Mouse (Mus musculus) left cerebral cortex, adult 18-20 months (tissue): ENCODE results near the gene Gm7137. TPM values are rescaled to one million over a fixed set of nuclear protein-coding genes. Genes with fewer than 3 reads are reported as not detected.
"Not testable (repeated sequence)": the region's sequence is repeated elsewhere in the genome, so short reads cannot be mapped to it uniquely, and the experiment has no call there.

ENCODE experiments used
- DNase-seq, 2 experiments: peaks; one replicate each; pipeline ENCODE4 v3.0.0; 2021 to 2022; ENCODE audit warnings: low spot score in 2 of 2, mixed read lengths in 1 of 2
- long read RNA-seq, 2 experiments: library from polyadenylated mRNA; stranded (forward); transcript quantifications; one replicate each; pipeline ENCODE4 v2.0.0; 2021
- total RNA-seq, 2 experiments: library from RNA; stranded (reverse); gene quantifications; 2 replicates each; pipeline ENCODE4 v1.2.3; 2021

Gene Gm7137
- total RNA-seq: not detected
- long read RNA-seq, experiment 1: 0 reads
- long read RNA-seq, experiment 2: 0 reads

DNA sequence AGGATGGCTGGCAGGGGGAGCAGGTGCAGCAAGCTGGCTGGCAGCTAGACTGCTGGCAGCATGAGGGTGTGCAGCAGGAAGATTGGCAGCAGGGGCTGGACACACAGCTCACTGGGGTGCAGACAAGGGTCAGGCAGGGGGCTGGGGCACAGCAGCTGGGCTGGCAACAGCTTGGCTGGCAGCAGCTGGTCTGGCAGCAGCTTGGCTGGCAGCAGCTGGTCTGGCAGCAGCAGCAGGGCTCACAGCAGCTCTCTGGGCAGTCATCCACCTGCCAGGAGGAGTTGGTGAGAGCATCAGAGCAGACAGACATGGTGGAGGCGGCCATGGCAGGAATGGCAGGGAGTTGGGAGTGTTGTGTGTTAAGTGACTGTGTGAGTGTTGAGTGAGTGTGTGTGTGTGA is at the start of gene Gm7137:
Gene Gm7137 (minus strand): TSS at position 325 of the 400 bp plus-strand sequence.
- not testable (repeated sequence) for DNase-seq

DNA sequence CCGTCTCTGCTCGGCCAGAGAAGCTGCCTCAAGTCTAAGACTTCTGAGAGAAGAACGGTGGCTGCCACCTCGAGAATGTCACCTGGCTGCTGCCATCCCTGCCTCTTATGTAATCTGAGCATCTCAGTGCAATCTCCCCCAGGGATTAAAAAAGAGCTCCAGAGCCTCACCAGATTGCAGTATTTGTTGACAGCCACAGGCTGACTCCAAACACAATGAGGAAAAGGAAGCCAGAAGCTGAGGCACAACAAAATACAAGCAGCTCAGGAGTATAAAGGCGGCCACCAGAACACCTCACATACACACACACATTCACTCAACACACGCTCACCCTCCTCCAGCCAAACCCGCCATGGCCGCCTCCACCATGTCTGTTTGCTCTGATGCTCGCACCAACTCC is 47.6 kb upstream of the Gm7137 start, which contains the start of gene Krtap10-10:
Gene Krtap10-10 (plus strand): TSS at position 301 of the 400 bp plus-strand sequence.
- peak; percentile 14 to 43 for DNase-seq

DNA sequence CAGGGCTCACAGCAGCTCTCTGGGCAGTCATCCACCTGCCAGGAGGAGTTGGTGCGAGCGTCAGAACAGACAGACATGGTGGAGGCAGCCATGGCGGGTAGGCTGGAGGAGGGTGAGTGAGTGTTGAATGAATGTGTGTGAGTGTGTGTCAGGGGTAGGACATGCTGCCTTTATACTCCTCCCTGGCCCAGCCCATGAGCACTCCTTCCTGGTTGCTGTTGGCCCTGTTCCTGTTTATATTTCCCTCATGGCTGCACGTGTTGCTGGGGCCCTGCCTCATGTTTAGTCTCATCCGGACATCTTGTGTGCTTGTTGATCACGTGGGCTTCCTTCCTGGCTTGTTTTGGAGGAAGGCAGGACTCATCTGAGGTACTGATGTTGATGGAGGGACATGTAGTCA is 39.0 kb upstream of the Gm7137 start, which contains the start of gene Krtap10-4:
Gene Krtap10-4 (minus strand): TSS at position 145 of the 400 bp plus-strand sequence.
- no peak for DNase-seq

DNA sequence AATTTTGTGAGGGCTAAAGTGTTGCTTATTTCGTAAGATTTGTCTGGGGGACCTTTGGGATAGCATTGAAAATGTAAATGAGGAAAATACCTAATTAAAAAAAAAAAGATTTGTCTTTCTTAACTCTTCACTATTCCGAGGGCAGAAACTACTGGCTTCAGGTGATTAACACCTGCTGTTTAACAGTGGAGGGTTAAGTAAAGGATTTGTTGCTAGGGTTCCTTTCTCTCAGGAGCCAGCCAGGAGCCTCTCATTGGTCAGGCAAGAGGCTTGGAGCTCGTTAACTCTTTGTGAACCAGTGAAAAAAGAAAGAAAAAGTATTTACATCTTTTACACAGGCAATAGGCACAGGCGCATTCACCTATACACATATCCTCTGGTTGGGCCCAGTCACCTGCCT is 31.2 kb upstream of the Gm7137 start:
- DNase-seq: no peak

DNA sequence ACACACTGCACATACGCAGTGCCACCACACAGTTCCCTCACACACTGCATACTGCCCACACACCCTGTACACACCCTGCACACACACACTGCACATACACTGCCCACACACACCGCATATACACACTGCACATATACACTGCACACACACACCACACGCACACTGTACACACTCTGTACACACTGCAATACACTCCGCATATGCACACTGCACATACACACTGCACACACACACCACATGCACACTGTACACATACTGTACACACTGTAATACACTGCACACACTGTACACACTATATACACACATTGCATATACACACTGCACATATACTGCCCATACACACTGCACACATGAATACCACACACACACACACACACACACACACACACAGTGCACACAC is 30.5 kb upstream of the Gm7137 start:
- DNase-seq: no peak

DNA sequence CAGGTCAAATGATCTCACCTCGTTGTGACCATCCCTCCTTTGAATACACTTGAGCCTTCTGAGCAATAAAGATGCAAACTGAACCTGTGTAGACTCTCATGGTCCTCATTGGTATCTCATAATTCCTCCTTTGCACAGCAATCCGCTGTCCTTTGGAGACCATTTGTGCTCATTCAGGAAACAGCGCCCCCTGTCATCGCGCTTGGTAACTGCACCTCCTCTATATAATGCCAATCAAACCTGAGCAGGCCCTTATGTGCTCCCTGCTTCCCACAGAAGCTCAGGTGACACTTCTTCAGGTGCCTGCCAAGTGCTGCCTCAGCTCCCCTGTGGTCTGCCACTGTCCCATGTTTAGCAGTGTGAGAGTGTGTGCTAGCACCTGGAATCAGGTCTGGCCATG is 27.5 kb upstream of the Gm7137 start:
- no peak for DNase-seq

DNA sequence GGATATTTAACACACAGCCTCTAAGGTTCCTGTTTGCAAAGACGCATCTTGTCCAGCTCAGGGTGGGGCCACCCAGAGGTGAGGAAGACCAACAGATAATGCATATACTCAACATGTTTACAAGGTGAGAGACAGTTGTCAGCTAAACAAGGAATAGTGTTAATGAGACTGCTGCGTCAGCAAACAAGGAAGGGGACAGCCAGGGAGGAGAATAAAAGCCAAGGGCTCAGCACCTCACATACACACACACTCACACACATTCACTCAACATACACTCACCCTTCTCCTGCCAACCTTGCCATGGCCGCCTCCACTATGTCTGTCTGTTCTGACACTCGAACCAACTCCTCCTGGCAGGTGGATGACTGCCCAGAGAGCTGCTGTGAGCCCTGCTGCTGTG is 26.4 kb upstream of the Gm7137 start, which contains the start of gene Gm2696:
Gene Gm2696 (plus strand): TSS at position 301 of the 400 bp plus-strand sequence.
- DNase-seq: no peak

DNA sequence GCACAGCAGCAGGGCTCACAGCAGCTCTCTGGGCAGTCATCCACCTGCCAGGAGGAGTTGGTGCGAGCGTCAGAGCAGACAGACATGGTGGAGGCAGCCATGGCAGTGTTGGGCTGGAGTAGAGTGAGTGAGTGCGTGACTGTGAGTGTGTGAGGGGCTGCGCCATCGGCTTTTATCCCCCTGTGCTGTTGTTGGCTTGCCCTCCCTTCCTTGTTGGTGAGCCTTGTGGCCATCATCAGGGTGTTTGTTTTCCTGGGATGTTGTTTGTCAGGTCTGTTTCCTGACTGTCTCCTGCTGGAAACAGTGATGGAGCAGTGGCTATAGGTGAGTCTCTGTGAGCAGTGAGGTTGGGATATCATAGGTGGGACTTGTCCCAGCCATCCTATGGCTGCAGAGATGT is 23.7 kb upstream of the Gm7137 start, which contains the start of gene Gm9507:
Gene Gm9507 (minus strand): TSS at position 101 of the 400 bp plus-strand sequence.
- no peak for DNase-seq

DNA sequence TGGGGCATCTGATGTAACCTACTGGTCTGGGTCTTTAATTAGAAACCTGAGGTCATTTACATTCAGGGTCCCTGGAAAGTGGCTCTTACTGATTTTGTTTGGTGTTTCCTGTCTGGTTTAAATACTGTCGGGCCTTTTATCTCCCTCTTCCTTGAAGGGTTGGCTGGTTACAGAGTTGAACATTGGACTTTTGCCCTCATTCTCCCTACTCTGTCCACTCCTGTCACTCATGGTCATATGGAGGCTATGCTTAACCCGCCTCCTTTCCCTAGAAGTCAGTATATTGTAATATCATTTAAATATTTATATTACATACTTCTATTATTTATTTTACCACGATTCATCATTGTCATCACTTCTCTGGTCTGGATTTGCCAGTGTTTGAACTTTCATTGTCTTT is 16.1 kb upstream of the Gm7137 start:
- DNase-seq: no peak

DNA sequence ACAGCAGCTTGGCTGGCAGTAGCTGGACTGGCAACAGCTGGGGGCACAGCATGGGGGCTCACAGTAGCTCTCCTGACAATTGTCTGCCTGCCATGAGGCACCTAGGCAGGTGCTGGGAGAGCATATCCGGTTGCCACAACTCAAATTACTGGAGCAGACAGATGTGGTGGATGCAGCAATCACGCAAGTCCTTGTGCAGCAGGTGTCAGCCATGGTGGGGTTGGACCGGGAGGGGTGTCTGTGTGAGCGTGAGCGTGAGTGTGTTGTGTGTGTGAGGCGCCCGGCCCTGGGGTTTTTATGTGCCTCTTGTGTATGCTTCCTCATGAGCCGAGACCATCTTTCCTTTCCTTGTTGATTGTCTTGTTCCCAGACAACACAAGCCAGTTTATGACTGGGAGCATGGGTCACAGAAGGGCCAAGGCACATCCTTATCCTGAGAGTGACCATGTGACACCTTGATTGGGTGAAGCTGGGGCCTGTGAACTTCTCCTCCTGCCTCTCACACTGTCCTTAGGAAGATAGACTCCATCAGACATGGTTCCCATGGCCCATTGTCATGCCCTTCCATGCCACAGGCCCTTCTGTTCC is 11.0 kb upstream of the Gm7137 start, which contains the start of gene Gm19668:
Gene Gm19668 (minus strand): TSS at position 213 of the 588 bp plus-strand sequence.
- DNase-seq: no peak

DNA sequence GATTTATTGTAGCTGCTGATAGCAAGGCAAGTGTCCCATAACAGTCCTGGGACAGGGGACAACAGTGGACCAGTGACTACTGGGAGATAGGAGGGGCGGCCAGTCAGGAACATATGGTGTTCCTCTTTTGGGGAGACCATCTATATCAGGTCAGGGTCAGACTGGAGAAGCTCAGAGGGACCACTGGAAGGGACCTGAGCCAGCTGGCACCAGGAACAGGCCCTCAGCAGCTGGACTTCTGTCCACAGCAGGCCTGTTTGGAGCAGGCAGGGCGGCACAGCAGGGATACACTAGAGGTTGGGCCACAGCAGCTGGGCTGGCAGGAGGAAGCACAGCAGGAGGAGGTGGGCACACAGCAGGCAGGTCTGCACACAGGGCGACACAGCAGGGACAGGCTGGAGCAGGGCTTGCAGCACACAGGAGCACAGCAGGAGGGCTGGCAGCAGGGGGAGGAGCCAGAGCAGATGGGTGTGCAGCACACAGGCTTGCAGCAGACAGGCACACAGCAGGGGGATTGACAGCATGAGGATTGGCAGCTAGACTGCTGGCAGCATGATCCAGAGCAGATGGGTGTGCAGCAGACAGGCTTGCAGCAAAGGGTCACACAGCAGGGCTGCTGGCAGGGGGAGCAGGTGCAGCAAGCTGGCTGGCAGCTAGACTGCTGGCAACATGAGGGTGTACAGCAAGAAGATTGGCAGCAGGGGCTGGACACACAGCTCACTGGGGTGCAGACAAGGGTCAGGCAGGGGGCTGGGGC is 10.3 kb upstream of the Gm7137 start:
- DNase-seq: not testable (repeated sequence)

DNA sequence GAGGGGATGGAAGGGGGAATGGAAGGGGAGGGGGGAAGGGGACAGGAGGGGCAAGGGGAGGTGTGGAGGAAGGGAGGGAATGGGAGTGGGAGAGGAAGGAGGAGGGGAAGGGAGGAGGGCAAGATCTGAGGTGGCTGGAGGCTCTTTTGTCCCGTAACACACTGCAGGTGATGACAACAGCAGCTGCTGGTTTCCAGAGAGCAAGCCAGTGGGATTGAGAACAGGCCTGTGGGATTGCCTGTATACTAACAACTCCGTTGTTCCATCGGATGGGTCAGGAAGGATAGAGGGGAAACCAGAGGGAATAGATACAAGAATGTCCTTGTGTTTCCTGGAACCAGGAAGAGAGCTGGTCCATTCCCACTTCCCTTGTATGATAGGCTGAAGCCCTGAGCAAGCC is 9.7 kb upstream of the Gm7137 start:
- DNase-seq: no peak

DNA sequence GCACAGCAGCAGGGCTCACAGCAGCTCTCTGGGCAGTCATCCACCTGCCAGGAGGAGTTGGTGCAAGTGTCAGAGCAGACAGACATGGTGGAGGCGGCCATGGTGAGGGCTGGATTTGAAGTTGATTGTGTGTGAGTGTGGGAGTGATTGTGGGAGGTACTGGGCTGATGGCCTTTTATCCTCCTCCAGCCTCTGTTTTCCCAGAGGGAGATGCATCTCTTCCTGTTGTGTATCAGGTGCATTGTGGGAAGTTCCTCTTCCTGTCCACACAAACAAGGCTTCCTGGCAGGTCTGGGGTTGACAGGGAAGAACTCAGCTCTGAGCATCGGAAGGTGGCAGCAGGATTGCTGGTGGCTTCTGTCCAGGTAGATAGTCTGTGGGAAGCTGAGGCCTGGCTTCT is 7.0 kb upstream of the Gm7137 start, which contains the start of gene Gm9639:
Gene Gm9639 (minus strand): TSS at position 101 of the 400 bp plus-strand sequence.
- no peak for DNase-seq

DNA sequence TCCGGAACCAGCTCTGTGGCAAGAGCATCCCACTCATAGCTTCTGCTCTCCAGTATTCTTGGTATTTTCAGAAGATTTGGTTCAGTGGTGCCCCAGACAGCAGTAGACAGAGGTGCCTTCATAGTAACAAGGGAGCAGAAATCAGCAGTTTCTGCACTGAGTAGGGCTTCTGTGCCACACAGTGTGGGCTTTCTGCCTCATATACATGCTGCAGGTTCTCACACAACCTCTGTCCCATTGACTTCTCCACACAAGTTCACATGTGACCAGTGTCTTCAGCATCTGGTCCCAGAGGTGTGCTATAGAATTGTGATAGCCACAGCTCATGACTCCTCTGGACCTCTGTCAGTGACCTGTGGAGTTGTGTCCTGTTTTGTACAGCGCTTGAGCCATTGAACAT is 621 bp upstream of the Gm7137 start:
- DNase-seq: no peak

DNA sequence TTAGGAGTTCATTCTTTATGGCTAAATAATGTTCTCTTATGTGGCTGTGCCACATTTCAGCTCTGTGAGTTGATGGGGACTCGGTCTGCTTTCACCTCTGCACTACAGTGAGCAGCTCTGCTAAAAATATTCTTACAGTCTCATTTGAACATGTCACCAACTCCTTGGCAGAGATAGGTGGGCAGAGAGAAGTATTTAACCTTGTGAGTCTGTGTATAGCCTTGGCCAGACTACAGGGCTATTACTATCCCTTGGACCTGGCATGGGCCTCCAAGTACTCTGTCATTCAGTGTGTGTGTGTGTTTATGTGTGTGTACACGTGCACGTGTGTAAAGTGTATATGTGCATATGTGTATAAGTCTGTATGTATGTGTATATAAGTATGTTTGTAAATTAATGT is 4.6 kb downstream of the Gm7137 start:
- DNase-seq: not testable (repeated sequence)

DNA sequence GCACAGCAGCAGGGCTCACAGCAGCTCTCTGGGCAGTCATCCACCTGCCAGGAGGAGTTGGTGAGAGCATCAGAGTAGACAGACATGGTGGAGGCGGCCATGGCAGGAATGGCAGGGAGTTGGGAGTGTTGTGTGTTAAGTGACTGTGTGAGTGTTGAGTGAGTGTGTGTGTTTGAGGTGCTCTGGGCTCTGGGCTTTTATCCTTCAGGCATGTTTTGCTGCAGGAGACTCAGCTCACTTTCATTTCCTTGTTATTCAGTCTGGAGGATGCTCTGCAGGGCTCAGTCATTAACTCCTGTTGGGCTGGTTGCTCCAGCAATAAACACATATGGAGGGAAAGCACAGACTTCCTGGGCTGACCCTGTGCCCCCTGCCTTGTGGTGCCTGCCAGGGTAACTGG is 5.6 kb downstream of the Gm7137 start, which contains the start of gene Gm3250:
Gene Gm3250 (minus strand): TSS at position 101 of the 400 bp plus-strand sequence.
- not testable (repeated sequence) for DNase-seq

DNA sequence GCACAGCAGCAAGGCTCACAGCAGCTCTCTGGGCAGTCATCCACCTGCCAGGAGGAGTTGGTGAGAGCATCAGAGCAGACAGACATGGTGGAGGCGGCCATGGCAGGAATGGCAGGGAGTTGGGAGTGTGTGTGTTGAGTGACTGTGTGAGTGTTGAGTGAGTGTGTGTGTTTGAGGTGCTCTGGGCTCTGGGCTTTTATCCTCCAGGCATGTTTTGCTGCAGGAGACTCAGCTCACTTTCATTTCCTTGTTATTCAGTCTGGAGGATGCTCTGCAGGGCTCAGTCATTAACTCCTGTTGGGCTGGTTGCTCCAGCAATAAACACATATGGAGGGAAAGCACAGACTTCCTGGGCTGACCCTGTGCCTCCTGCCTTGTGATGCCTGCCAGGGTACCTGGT is 11.2 kb downstream of the Gm7137 start, which contains the start of gene Gm7138:
Gene Gm7138 (minus strand): TSS at position 101 of the 400 bp plus-strand sequence.
- DNase-seq: not testable (repeated sequence)

DNA sequence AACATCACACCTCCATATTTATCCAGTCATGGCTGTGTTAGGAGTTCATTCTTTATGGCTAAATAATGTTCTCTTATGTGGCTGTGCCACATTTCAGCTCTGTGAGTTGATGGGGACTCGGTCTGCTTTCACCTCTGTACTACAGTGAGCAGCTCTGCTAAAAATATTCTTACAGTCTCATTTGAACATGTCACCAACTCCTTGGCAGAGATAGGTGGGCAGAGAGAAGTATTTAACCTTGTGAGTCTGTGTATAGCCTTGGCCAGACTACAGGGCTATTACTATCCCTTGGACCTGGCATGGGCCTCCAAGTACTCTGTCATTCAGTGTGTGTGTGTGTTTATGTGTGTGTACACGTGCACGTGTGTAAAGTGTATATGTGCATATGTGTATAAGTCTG is 15.9 kb downstream of the Gm7137 start:
- DNase-seq: not testable (repeated sequence)

DNA sequence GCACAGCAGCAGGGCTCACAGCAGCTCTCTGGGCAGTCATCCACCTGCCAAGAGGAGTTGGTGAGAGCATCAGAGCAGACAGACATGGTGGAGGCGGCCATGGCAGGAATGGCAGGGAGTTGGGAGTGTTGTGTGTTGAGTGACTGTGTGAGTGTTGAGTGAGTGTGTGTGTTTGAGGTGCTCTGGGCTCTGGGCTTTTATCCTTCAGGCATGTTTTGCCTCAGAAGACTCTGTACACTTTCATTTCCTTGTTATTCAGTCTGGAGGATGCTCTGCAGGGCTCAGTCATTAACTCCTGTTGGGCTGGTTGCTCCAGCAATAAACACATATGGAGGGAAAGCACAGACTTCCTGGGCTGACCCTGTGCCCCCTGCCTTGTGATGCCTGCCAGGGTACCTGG is 16.8 kb downstream of the Gm7137 start, which contains the start of gene Gm3238:
Gene Gm3238 (minus strand): TSS at position 101 of the 400 bp plus-strand sequence.
- DNase-seq: not testable (repeated sequence)

DNA sequence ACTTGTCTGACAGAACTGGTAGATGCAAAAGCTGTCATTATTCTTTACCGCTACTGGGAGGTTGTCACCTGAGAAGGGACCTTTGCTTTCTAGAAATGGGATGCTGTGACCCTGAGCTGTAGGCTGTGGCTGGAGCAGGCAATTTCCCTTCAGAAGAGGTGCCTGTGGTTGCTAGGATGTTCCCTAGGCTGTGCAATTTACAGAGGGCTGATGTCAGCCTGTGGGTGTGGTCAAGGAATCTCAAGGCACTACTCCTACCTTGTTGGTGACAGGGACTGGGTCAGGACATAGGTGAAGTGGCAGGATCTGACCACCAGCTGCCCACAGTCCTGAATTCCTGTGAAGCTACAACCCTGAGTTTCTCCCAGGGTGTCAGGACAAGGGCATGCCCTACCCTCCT is 18.3 kb downstream of the Gm7137 start:
- DNase-seq: no peak

DNA sequence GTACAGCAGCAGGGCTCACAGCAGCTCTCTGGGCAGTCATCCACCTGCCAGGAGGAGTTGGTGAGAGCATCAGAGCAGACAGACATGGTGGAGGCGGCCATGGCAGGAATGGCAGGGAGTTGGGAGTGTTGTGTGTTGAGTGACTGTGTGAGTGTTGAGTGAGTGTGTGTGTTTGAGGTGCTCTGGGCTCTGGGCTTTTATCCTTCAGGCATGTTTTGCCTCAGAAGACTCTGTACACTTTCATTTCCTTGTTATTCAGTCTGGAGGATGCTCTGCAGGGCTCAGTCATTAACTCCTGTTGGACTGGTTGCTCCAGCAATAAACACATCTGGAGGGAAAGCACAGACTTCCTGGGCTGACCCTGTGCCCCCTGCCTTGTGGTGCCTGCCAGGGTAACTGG is 28.4 kb downstream of the Gm7137 start, which contains the start of gene Gm3233:
Gene Gm3233 (minus strand): TSS at position 101 of the 400 bp plus-strand sequence.
- not testable (repeated sequence) for DNase-seq

DNA sequence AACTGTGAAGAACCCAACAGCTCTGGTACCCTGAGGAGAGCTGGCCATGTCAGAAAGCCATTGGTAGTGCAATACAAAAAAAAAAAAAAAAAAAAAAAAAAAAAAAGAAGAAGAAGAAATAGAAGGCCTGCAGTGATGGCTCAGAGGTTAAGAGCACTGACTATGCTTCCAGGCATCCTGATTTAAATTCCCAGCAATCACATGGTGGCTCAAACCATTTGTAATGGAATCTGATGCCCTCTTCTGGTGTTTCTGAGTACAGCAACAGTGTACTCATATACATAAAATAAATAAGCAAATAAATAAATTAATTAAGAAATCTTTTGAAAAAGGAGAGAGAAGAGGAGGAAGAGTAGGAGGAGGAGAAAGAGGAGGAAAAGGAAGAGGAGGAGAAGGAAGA is 34.6 kb downstream of the Gm7137 start:
- DNase-seq: no peak
